19 mouse cellular contexts compared by ENCODE assay signal in genomic region chr7:81355746-81356145, GRCm38 (mm10). TPM values are rescaled to one million over a fixed set of nuclear protein-coding genes. Genes with fewer than 3 reads are reported as not detected.
DNase-seq lines count a peak whose midpoint lies in the region; ATAC-seq lines count a peak whose summit lies in the region.
"Had no signal": no experiment of that assay in that cellular context is flagged by ENCODE, and none has a peak within 500 bp of the region (broad histone marks: within the 10 kb centered on the region; RNA-seq: fewer than 3 reads in every experiment).

No protein-coding gene starts in this region.

- intact Hi-C loops in heart, postnatal 14 days (cut with DNase I) = no loop called here

- 35% methylated on average over 7 of the region's 7 CpGs for WGBS in limb, embryonic 11.5 days

- H3K4me1 ChIP-seq in limb, embryonic 11.5 days (ENCODE audit: control insufficient read depth, insufficient read depth, low read length) = no peaks in the 10 kb centered on the region
- H3K4me1 ChIP-seq: embryonic facial prominence, embryonic 12.5 days; forebrain, embryonic 13.5 days; forebrain, embryonic 15.5 days had no signal

- H3K36me3 ChIP-seq in limb, embryonic 11.5 days (ENCODE audit: control insufficient read depth, insufficient read depth, low read length) = no peaks in the 10 kb centered on the region
- H3K36me3 ChIP-seq: embryonic facial prominence, embryonic 12.5 days; forebrain, embryonic 15.5 days had no signal

- no peaks in the 10 kb centered on the region for H3K9me3 ChIP-seq in limb, embryonic 11.5 days (ENCODE audit: control insufficient read depth, low read length)
- H3K9me3 ChIP-seq: embryonic facial prominence, embryonic 12.5 days; forebrain, embryonic 13.5 days; forebrain, embryonic 15.5 days had no signal

- H3K27ac ChIP-seq in limb, embryonic 11.5 days (replicated peaks; ENCODE audit: low read depth, low read length) = no peak overlapping the region
- H3K27ac ChIP-seq: embryonic facial prominence, embryonic 12.5 days; forebrain, embryonic 13.5 days; forebrain, embryonic 15.5 days had no signal

- H3K27me3 ChIP-seq in limb, embryonic 11.5 days (ENCODE audit: control insufficient read depth, insufficient read depth, low read length) = no peaks in the 10 kb centered on the region
- H3K27me3 ChIP-seq: embryonic facial prominence, embryonic 12.5 days; forebrain, embryonic 13.5 days; forebrain, embryonic 15.5 days had no signal

- ATAC-seq in limb, embryonic 11.5 days (ENCODE audit: insufficient number of reproducible peaks, low FRiP score, low TSS enrichment, low read depth) = no peak
- ATAC-seq: forebrain, embryonic 13.5 days; forebrain, embryonic 15.5 days; forebrain, postnatal 0 days had no signal

- H3K4me2 ChIP-seq in limb, embryonic 11.5 days (ENCODE audit: low read depth, severe bottlenecking) = no peak overlapping the region
- H3K4me2 ChIP-seq: embryonic facial prominence, embryonic 12.5 days; forebrain, embryonic 13.5 days; forebrain, embryonic 15.5 days had no signal

- H3K9ac ChIP-seq in limb, embryonic 11.5 days (ENCODE audit: low read length) = no peak overlapping the region
- H3K9ac ChIP-seq: embryonic facial prominence, embryonic 12.5 days; forebrain, embryonic 13.5 days; forebrain, embryonic 15.5 days; forebrain, postnatal 0 days had no signal

- peak; percentile 82 for DNase-seq in heart, adult 11 months
- DNase-seq in heart, postnatal 14 days = no peak
- DNase-seq in forelimb bud, embryonic 11.5 days (ENCODE audit: low read depth, low spot score) = peak; percentile 57
- peak; percentile 50 for DNase-seq in limb, embryonic 11.5 days (ENCODE audit: low spot score)
- DNase-seq in thymus, adult 18-20 months = no peak
- no peak for DNase-seq in right cerebral cortex, postnatal 14 days
- DNase-seq: adrenal gland, adult 8-10 months; adrenal gland, postnatal 14 days; cerebellum, adult 11 months; cerebellum, adult 18-20 months; cerebellum, adult 8-10 months; cerebellum, adult 9-11 months; cerebellum, postnatal 14 days; cerebellum, postnatal 36 days; embryo, embryonic 11 days; forebrain, postnatal 0 days had no signal

- H3K4me3 ChIP-seq in limb, embryonic 11.5 days (ENCODE audit: low read depth, low read length) = no peak overlapping the region
- H3K4me3 ChIP-seq: embryonic facial prominence, embryonic 12.5 days; forebrain, embryonic 13.5 days; forebrain, embryonic 15.5 days had no signal

RNA-seq across cellular contexts. Expression of gene Rps17, which starts 10.7 kb away (rescaled TPM):
- 100 to 1,000 TPM; 818 to 856 TPM for total RNA-seq in heart, postnatal 14 days (2021)
- polyA plus RNA-seq in limb, embryonic 11.5 days (2014; fragmentation: Nextera tagmentation; extraction: Ambion mirVana) = 1,441 and 1,453 TPM in 2 replicates

Comparison
In these comparisons a context has a peak if more than half of its experiments do, and no peak if none do; other contexts are left out.
1. DNase-seq: peak in heart, adult 11 months (single experiment), forelimb bud, embryonic 11.5 days (single experiment) and limb, embryonic 11.5 days (single experiment); none in heart, postnatal 14 days (0 of 2), thymus, adult 18-20 months (0 of 2) and right cerebral cortex, postnatal 14 days (single experiment).